Comparison of ENCODE assay signal across 10 mouse cellular contexts in genomic region chr2:105397446-105398211, GRCm38 (mm10). TPM values are rescaled to one million over a fixed set of nuclear protein-coding genes. Genes with fewer than 3 reads are reported as not detected.
DNase-seq lines count a peak whose midpoint lies in the region; ATAC-seq and TF ChIP-seq lines count a peak whose summit lies in the region.
"Had no signal": no experiment of that assay in that cellular context is flagged by ENCODE, and none has a peak within 500 bp of the region (broad histone marks: within the 10 kb centered on the region; RNA-seq: fewer than 3 reads in every experiment).

No protein-coding gene starts in this region.

- no peak for DNase-seq in kidney, adult 8-10 months
- DNase-seq in brain, embryonic 14.5 days (ENCODE audit: low read depth): peak; percentile 23
- no peak for DNase-seq in right cerebral cortex, postnatal 4 days
- DNase-seq in urinary bladder, postnatal 14 days (ENCODE audit: low spot score): no peak
- no peak for DNase-seq in gastrocnemius, postnatal 14 days
- DNase-seq: right cerebral cortex, adult 18-20 months had no signal

- no peak for TF ChIP-seq POLR2A in brain, embryonic 14.5 days (IDR thresholded peaks at IDR 0.05; ENCODE audit: borderline replicate concordance, extremely low read depth, insufficient read depth, insufficient read length, poor library complexity, severe bottlenecking)
- no peak for TF ChIP-seq POLR2A in myocyte (IDR thresholded peaks at IDR 0.05; ENCODE audit: insufficient read length, low read depth)

- intact Hi-C loops in gastrocnemius, postnatal 14 days (cut with DNase I; ENCODE audit: low total_unique reads): no loop called here

- no peaks in the 10 kb centered on the region for H3K27me3 ChIP-seq in kidney, embryonic 14.5 days (ENCODE audit: control insufficient read depth, insufficient read depth, low read length)
- H3K27me3 ChIP-seq in hindbrain, embryonic 16.5 days (replicated peaks; ENCODE audit: control insufficient read depth, insufficient read depth, low read length): no peaks in the 10 kb centered on the region; the same call in 1 of the 2 replicates
- H3K27me3 ChIP-seq in myocyte (ENCODE audit: control insufficient read depth, insufficient read depth, insufficient read length): no peaks in the 10 kb centered on the region
- H3K27me3 ChIP-seq: Patski had no signal

- peaks cover 21% of the 10 kb centered on the region for H3K4me1 ChIP-seq in kidney, embryonic 14.5 days (ENCODE audit: control insufficient read depth, insufficient read depth, low read length)
- H3K4me1 ChIP-seq in hindbrain, embryonic 16.5 days (ENCODE audit: control insufficient read depth, insufficient read depth, low read depth, low read length): peaks cover 8% of the 10 kb centered on the region

- peak overlapping the region; percentile 96; the same call in 1 of the 2 replicates for H3K27ac ChIP-seq in kidney, embryonic 14.5 days (ENCODE audit: low read depth, low read length)
- no peak overlapping the region for H3K27ac ChIP-seq in hindbrain, embryonic 16.5 days (ENCODE audit: low read depth, low read length)

- 21% methylated on average over 5 of the region's 5 CpGs for WGBS in kidney, embryonic 14.5 days
- WGBS in hindbrain, embryonic 16.5 days: 23% methylated on average over 5 of the region's 5 CpGs

- H3ac ChIP-seq in myocyte (ENCODE audit: control insufficient read depth, insufficient read length): peak overlapping the region; percentile 92

- H3K4me3 ChIP-seq in kidney, embryonic 14.5 days (ENCODE audit: low read length): peak overlapping the region; percentile 85
- peak overlapping the region; percentile 73 for H3K4me3 ChIP-seq in hindbrain, embryonic 16.5 days (ENCODE audit: low read length)
- peak overlapping the region; percentile 85 for H3K4me3 ChIP-seq in myocyte

- peaks cover 48% of the 10 kb centered on the region for H3K79me2 ChIP-seq in myocyte (ENCODE audit: control insufficient read depth, insufficient read depth)

- no peak for TF ChIP-seq CTCF in brain, embryonic 14.5 days (IDR thresholded peaks at IDR 0.05; ENCODE audit: borderline replicate concordance, extremely low read depth, insufficient read depth, insufficient read length)

- no peaks in the 10 kb centered on the region for H3K9me3 ChIP-seq in kidney, embryonic 14.5 days (ENCODE audit: control insufficient read depth, low read length)
- no peaks in the 10 kb centered on the region for H3K9me3 ChIP-seq in hindbrain, embryonic 16.5 days (ENCODE audit: control insufficient read depth, low read length)

- peak overlapping the region; percentile 59 for H3K4me2 ChIP-seq in kidney, embryonic 14.5 days (replicated peaks; ENCODE audit: low read depth, low read length)
- H3K4me2 ChIP-seq in hindbrain, embryonic 16.5 days (ENCODE audit: low read length): peak overlapping the region; percentile 93
- peak overlapping the region; percentile 92 for H3K4me2 ChIP-seq in myocyte (ENCODE audit: low read depth)

- no peak for ATAC-seq in kidney, embryonic 14.5 days (ENCODE audit: low FRiP score, low TSS enrichment)
- ATAC-seq in hindbrain, embryonic 16.5 days: no peak

- peaks cover 24% of the 10 kb centered on the region for H3K36me3 ChIP-seq in kidney, embryonic 14.5 days (ENCODE audit: control insufficient read depth, insufficient read depth, low read length)
- no peaks in the 10 kb centered on the region for H3K36me3 ChIP-seq in hindbrain, embryonic 16.5 days (ENCODE audit: control insufficient read depth, insufficient read depth, low read length)
- H3K36me3 ChIP-seq in myocyte (ENCODE audit: control insufficient read depth, insufficient read depth): peaks cover 14% of the 10 kb centered on the region

- H3K9ac ChIP-seq in kidney, embryonic 14.5 days (ENCODE audit: low read depth, low read length): peak overlapping the region; percentile 96
- peak overlapping the region; percentile 81; the same call in 1 of the 2 replicates for H3K9ac ChIP-seq in hindbrain, embryonic 16.5 days (ENCODE audit: low read depth, low read length)

TF ChIP-seq in myocyte, 11 proteins besides CTCF, POLR2A, EP300 and RAD21:
- no peak for TF ChIP-seq REST (IDR thresholded peaks at IDR 0.05; ENCODE audit: insufficient read depth, insufficient read length)
- no peak for TF ChIP-seq MAX (IDR thresholded peaks at IDR 0.05; ENCODE audit: low read depth)
- no peak for TF ChIP-seq TCF12 (IDR thresholded peaks at IDR 0.05; ENCODE audit: insufficient read depth, poor library complexity, severe bottlenecking)
- TF ChIP-seq TCF3 (IDR thresholded peaks at IDR 0.05; ENCODE audit: insufficient read length, low read depth): no peak
- no peak for TF ChIP-seq MYOG (IDR thresholded peaks at IDR 0.05; ENCODE audit: control insufficient read depth in 1 of 3, insufficient read depth in 1 of 3, insufficient read length in 2 of 3, low read depth in 2 of 3)
- no peak for TF ChIP-seq CEBPB (IDR thresholded peaks at IDR 0.05; ENCODE audit: insufficient read depth, poor library complexity, severe bottlenecking)
- no peak for TF ChIP-seq POLR2AphosphoS2 (IDR thresholded peaks at IDR 0.05; ENCODE audit: insufficient read length, low read depth)
- no peak for TF ChIP-seq E2F4 (IDR thresholded peaks at IDR 0.05; ENCODE audit: insufficient read depth)
- no peak for TF ChIP-seq MYOD1 (IDR thresholded peaks at IDR 0.05; ENCODE audit: control insufficient read depth in 1 of 3, insufficient read length in 2 of 3, low read depth in 2 of 3)
- no peak for TF ChIP-seq SRF (IDR thresholded peaks at IDR 0.05; ENCODE audit: control insufficient read depth, insufficient read length, low read depth)
- TF ChIP-seq USF1 (IDR thresholded peaks at IDR 0.05; ENCODE audit: low read depth): no peak

RNA-seq across cellular contexts. Expression of gene Rcn1, which starts 1.5 kb away (rescaled TPM):
- polyA plus RNA-seq in kidney, embryonic 14.5 days (2014; fragmentation: Nextera tagmentation; extraction: Ambion mirVana): 110 and 114 TPM in 2 replicates
- polyA plus RNA-seq in brain, embryonic 14.5 days (2012; rRNA removed): 30.2 and 42.5 TPM in 2 replicates
- polyA plus RNA-seq in hindbrain, embryonic 16.5 days (2015; fragmentation: Nextera tagmentation; extraction: Ambion mirVana): 76.2 and 80.0 TPM in 2 replicates
- 92.4 TPM for polyA plus RNA-seq in myocyte (2012; fragmentation: generic; extraction: Trizol)
- 10 to 100 TPM; 26.8 to 32.6 TPM for total RNA-seq in gastrocnemius, postnatal 14 days (2021)
